Mouse (Mus musculus): ENCODE results near the gene Cep152. TPM values are rescaled to one million over a fixed set of nuclear protein-coding genes. Genes with fewer than 3 reads are reported as not detected.

Gene Cep152
- polyA plus RNA-seq (2014; fragmentation: Nextera tagmentation; extraction: Ambion mirVana) = 7.6 and 9.9 TPM in 2 replicates

- H3K36me3 ChIP-seq (ENCODE audit: control insufficient read depth, insufficient read depth, low read length) = no peaks in the 10 kb centered on the region
Observed at GRCm38 (mm10) chr2:125624837-125625351, at the start of gene Cep152. TSS of gene Cep152 (minus strand) at chr2:125625113.

GRCm38 (mm10) chr2:125672957-125673631, 48.2 kb upstream of the Cep152 start, which contains the start of gene Eid1:
TSS of gene Eid1 (plus strand) at chr2:125673095.
- Histone ChIP-seq H3K9me3 (ENCODE audit: control insufficient read depth, low read length) (no peaks in the 10 kb centered on the region), H3K4me3 (ENCODE audit: low read depth, low read length) (peak within 1 kb of the TSS; percentile 62), H3K27ac (ENCODE audit: low read depth, low read length) (peak within 1 kb of the TSS; percentile 80), H3K27me3 (ENCODE audit: control insufficient read depth, insufficient read depth, low read length) (no peaks in the 10 kb centered on the region), H3K4me1 (replicated peaks; ENCODE audit: control insufficient read depth, insufficient read depth, low read length) (no peaks in the 10 kb centered on the region; the same call in 1 of the 2 replicates), H3K9ac (ENCODE audit: low read depth, low read length) (peak within 1 kb of the TSS; percentile 96), H3K4me2 (replicated peaks; ENCODE audit: low read depth, low read length) (peak within 1 kb of the TSS; percentile 41), H3K36me3 (ENCODE audit: control insufficient read depth, insufficient read depth, low read length) (no peaks in the 10 kb centered on the region)
- WGBS = under 1% methylated on average over 56 of the region's 79 CpGs
- ATAC-seq (ENCODE audit: low FRiP score) (peak; percentile 89), DNase-seq (ENCODE audit: low spot score) (peak; percentile 84)

More at GRCm38 (mm10) chr2:125624837-125625351, at the start of gene Cep152:
- Histone ChIP-seq H3K27ac (ENCODE audit: low read depth, low read length) (no peak within 1 kb of the TSS), H3K9me3 (ENCODE audit: control insufficient read depth, low read length) (no peaks in the 10 kb centered on the region), H3K4me1 (replicated peaks; ENCODE audit: control insufficient read depth, insufficient read depth, low read length) (no peaks in the 10 kb centered on the region), H3K27me3 (ENCODE audit: control insufficient read depth, insufficient read depth, low read length) (no peaks in the 10 kb centered on the region), H3K9ac (ENCODE audit: low read depth, low read length) (peak within 1 kb of the TSS; percentile 69), H3K4me2 (replicated peaks; ENCODE audit: low read depth, low read length) (peak within 1 kb of the TSS; percentile 37), H3K4me3 (ENCODE audit: low read depth, low read length) (peak within 1 kb of the TSS; percentile 75)
- under 1% methylated on average over 50 of the region's 50 CpGs for WGBS
- ATAC-seq (ENCODE audit: low FRiP score) = peak; percentile 99
- DNase-seq (ENCODE audit: low spot score) = peak; percentile 96

GRCm38 (mm10) chr2:125672568-125672956, 47.6 kb upstream of the Cep152 start:
- H3K9me3 ChIP-seq (ENCODE audit: control insufficient read depth, low read length) = no peaks in the 10 kb centered on the region
- H3K27ac ChIP-seq (ENCODE audit: low read depth, low read length) = peak overlapping the region; percentile 25; the same call in 1 of the 2 replicates
- H3K9ac ChIP-seq (ENCODE audit: low read depth, low read length) = peak overlapping the region; percentile 96
- H3K4me1 ChIP-seq (replicated peaks; ENCODE audit: control insufficient read depth, insufficient read depth, low read length) = no peaks in the 10 kb centered on the region; the same call in 1 of the 2 replicates
- H3K27me3 ChIP-seq (ENCODE audit: control insufficient read depth, insufficient read depth, low read length) = no peaks in the 10 kb centered on the region
- ATAC-seq (ENCODE audit: low FRiP score) (peak; percentile 77), DNase-seq (ENCODE audit: low spot score) (no peak)
- no peaks in the 10 kb centered on the region for H3K36me3 ChIP-seq (ENCODE audit: control insufficient read depth, insufficient read depth, low read length)
- 27% methylated on average over 9 of the region's 20 CpGs for WGBS
- H3K4me3 ChIP-seq (ENCODE audit: low read depth, low read length) = peak overlapping the region; percentile 62
- H3K4me2 ChIP-seq (replicated peaks; ENCODE audit: low read depth, low read length) = peak overlapping the region; percentile 41

- no peak for DNase-seq (ENCODE audit: low spot score)
- H3K4me2 ChIP-seq (replicated peaks; ENCODE audit: low read depth, low read length) = no peak overlapping the region
- H3K4me1 ChIP-seq (replicated peaks; ENCODE audit: control insufficient read depth, insufficient read depth, low read length) = no peaks in the 10 kb centered on the region; the same call in 1 of the 2 replicates
- no peak overlapping the region for H3K4me3 ChIP-seq (ENCODE audit: low read depth, low read length)
- H3K36me3 ChIP-seq (ENCODE audit: control insufficient read depth, insufficient read depth, low read length) = no peaks in the 10 kb centered on the region
- H3K9ac ChIP-seq (ENCODE audit: low read depth, low read length) = no peak overlapping the region
- 67% methylated on average over 1 of the region's 1 CpGs for WGBS
- no peaks in the 10 kb centered on the region for H3K9me3 ChIP-seq (ENCODE audit: control insufficient read depth, low read length)
- no peaks in the 10 kb centered on the region for H3K27me3 ChIP-seq (ENCODE audit: control insufficient read depth, insufficient read depth, low read length)
- no peak overlapping the region for H3K27ac ChIP-seq (ENCODE audit: low read depth, low read length)
- no peak for ATAC-seq (ENCODE audit: low FRiP score)
Observed at GRCm38 (mm10) chr2:125670846-125671245, 45.9 kb upstream of the Cep152 start.

- DNase-seq (ENCODE audit: low spot score) = no peak
- H3K9me3 ChIP-seq (ENCODE audit: control insufficient read depth, low read length) = no peaks in the 10 kb centered on the region
- H3K4me1 ChIP-seq (replicated peaks; ENCODE audit: control insufficient read depth, insufficient read depth, low read length) = no peaks in the 10 kb centered on the region
- H3K27me3 ChIP-seq (ENCODE audit: control insufficient read depth, insufficient read depth, low read length) = no peaks in the 10 kb centered on the region
- H3K4me2 ChIP-seq (replicated peaks; ENCODE audit: low read depth, low read length) = no peak overlapping the region
- H3K27ac ChIP-seq (ENCODE audit: low read depth, low read length) = no peak overlapping the region
- H3K4me3 ChIP-seq (ENCODE audit: low read depth, low read length) = no peak overlapping the region
- ATAC-seq (ENCODE audit: low FRiP score) = no peak
- WGBS = 92% methylated on average over 7 of the region's 7 CpGs
- H3K36me3 ChIP-seq (ENCODE audit: control insufficient read depth, insufficient read depth, low read length) = no peaks in the 10 kb centered on the region
- H3K9ac ChIP-seq (ENCODE audit: low read depth, low read length) = no peak overlapping the region
Observed at GRCm38 (mm10) chr2:125667721-125668120, 42.8 kb upstream of the Cep152 start.

- WGBS = 76% methylated on average over 5 of the region's 5 CpGs
- no peaks in the 10 kb centered on the region for H3K4me1 ChIP-seq (replicated peaks; ENCODE audit: control insufficient read depth, insufficient read depth, low read length)
- H3K9ac ChIP-seq (ENCODE audit: low read depth, low read length) = no peak overlapping the region
- DNase-seq (ENCODE audit: low spot score) (no peak), ATAC-seq (ENCODE audit: low FRiP score) (no peak)
- no peaks in the 10 kb centered on the region for H3K36me3 ChIP-seq (ENCODE audit: control insufficient read depth, insufficient read depth, low read length)
- no peak overlapping the region for H3K27ac ChIP-seq (ENCODE audit: low read depth, low read length)
- H3K9me3 ChIP-seq (ENCODE audit: control insufficient read depth, low read length) = no peaks in the 10 kb centered on the region
- no peak overlapping the region for H3K4me3 ChIP-seq (ENCODE audit: low read depth, low read length)
- no peaks in the 10 kb centered on the region for H3K27me3 ChIP-seq (ENCODE audit: control insufficient read depth, insufficient read depth, low read length)
- no peak overlapping the region for H3K4me2 ChIP-seq (replicated peaks; ENCODE audit: low read depth, low read length)
Observed at GRCm38 (mm10) chr2:125667184-125667583, 42.3 kb upstream of the Cep152 start.

- no peaks in the 10 kb centered on the region for H3K9me3 ChIP-seq (ENCODE audit: control insufficient read depth, low read length)
- no peaks in the 10 kb centered on the region for H3K36me3 ChIP-seq (ENCODE audit: control insufficient read depth, insufficient read depth, low read length)
- no peak overlapping the region for H3K9ac ChIP-seq (ENCODE audit: low read depth, low read length)
- no peak overlapping the region for H3K27ac ChIP-seq (ENCODE audit: low read depth, low read length)
- no peaks in the 10 kb centered on the region for H3K27me3 ChIP-seq (ENCODE audit: control insufficient read depth, insufficient read depth, low read length)
- DNase-seq (ENCODE audit: low spot score) (no peak), ATAC-seq (ENCODE audit: low FRiP score) (no peak)
- no peak overlapping the region for H3K4me2 ChIP-seq (replicated peaks; ENCODE audit: low read depth, low read length)
- no peaks in the 10 kb centered on the region for H3K4me1 ChIP-seq (replicated peaks; ENCODE audit: control insufficient read depth, insufficient read depth, low read length)
- 84% methylated on average over 4 of the region's 4 CpGs for WGBS
- H3K4me3 ChIP-seq (ENCODE audit: low read depth, low read length) = no peak overlapping the region
Observed at GRCm38 (mm10) chr2:125666668-125667067, 41.8 kb upstream of the Cep152 start.

GRCm38 (mm10) chr2:125665909-125666308, 41.0 kb upstream of the Cep152 start:
- Histone ChIP-seq H3K4me1 (replicated peaks; ENCODE audit: control insufficient read depth, insufficient read depth, low read length) (no peaks in the 10 kb centered on the region), H3K27me3 (ENCODE audit: control insufficient read depth, insufficient read depth, low read length) (no peaks in the 10 kb centered on the region), H3K4me3 (ENCODE audit: low read depth, low read length) (no peak overlapping the region), H3K36me3 (ENCODE audit: control insufficient read depth, insufficient read depth, low read length) (no peaks in the 10 kb centered on the region), H3K4me2 (replicated peaks; ENCODE audit: low read depth, low read length) (no peak overlapping the region), H3K9me3 (ENCODE audit: control insufficient read depth, low read length) (no peaks in the 10 kb centered on the region), H3K27ac (ENCODE audit: low read depth, low read length) (no peak overlapping the region), H3K9ac (ENCODE audit: low read depth, low read length) (no peak overlapping the region)
- 88% methylated on average over 4 of the region's 4 CpGs for WGBS
- ATAC-seq (ENCODE audit: low FRiP score) (no peak), DNase-seq (ENCODE audit: low spot score) (no peak)

- Histone ChIP-seq H3K4me3 (ENCODE audit: low read depth, low read length) (no peak overlapping the region), H3K4me2 (replicated peaks; ENCODE audit: low read depth, low read length) (no peak overlapping the region), H3K36me3 (ENCODE audit: control insufficient read depth, insufficient read depth, low read length) (no peaks in the 10 kb centered on the region), H3K27ac (ENCODE audit: low read depth, low read length) (no peak overlapping the region), H3K9me3 (ENCODE audit: control insufficient read depth, low read length) (no peaks in the 10 kb centered on the region), H3K4me1 (replicated peaks; ENCODE audit: control insufficient read depth, insufficient read depth, low read length) (no peaks in the 10 kb centered on the region), H3K9ac (ENCODE audit: low read depth, low read length) (no peak overlapping the region), H3K27me3 (ENCODE audit: control insufficient read depth, insufficient read depth, low read length) (no peaks in the 10 kb centered on the region)
- ATAC-seq (ENCODE audit: low FRiP score) = no peak
- no peak for DNase-seq (ENCODE audit: low spot score)
- whole genome bisulfite sequencing = 91% methylated on average over 5 of the region's 5 CpGs
Observed at GRCm38 (mm10) chr2:125665213-125665612, 40.3 kb upstream of the Cep152 start.

Measured in hindbrain, embryonic 11.5 days (tissue).